Mouse (Mus musculus) heart, postnatal 0 days (tissue): ENCODE data around the gene Map7. TPM values are rescaled to one million over a fixed set of nuclear protein-coding genes. Genes with fewer than 3 reads are reported as not detected.
A peak's percentile ranks its signal among the peaks of the same experiment; 100 is the strongest.

ENCODE experiments used
- ATAC-seq: fragments of 200-750 bp; cut with Nextera tagmentation; 2 replicates; pipeline ENCODE4 v1.8.0; 2017; ENCODE audit warnings: low read depth, moderate number of reproducible peaks, moderate library complexity; ENCODE audit not compliant: insufficient read depth
- DNase-seq: peaks from one replicate; pipeline ENCODE4 v3.0.0-alpha.2; 2016; ENCODE audit warnings: low spot score
- H3K27ac ChIP-seq: fragments of 300-500 bp; sonication (generic); 2 replicates; pipeline ENCODE4 v1.5.1; 2014; ENCODE audit warnings: low read depth, mild to moderate bottlenecking
- H3K27me3 ChIP-seq: fragments of 300-500 bp; sonication (generic); 2 replicates; pipeline ENCODE4 v1.6.1; 2014; ENCODE audit warnings: low read length, mixed read lengths; ENCODE audit not compliant: control insufficient read depth, insufficient read depth
- H3K36me3 ChIP-seq: fragments of 300-500 bp; sonication (generic); replicated peaks from 2 replicates; pipeline ENCODE4 v1.6.1; 2014; ENCODE audit warnings: low read length, mixed read lengths; ENCODE audit not compliant: control insufficient read depth, insufficient read depth
- H3K4me1 ChIP-seq: fragments of 300-500 bp; sonication (generic); 2 replicates; pipeline ENCODE4 v1.6.1; 2014; ENCODE audit warnings: antibody characterized with exemption; ENCODE audit not compliant: control insufficient read depth, insufficient read depth
- H3K4me2 ChIP-seq: fragments of 300-500 bp; sonication (generic); 2 replicates; pipeline ENCODE4 v1.6.1; 2014; ENCODE audit warnings: low read depth, mild to moderate bottlenecking, low read length, moderate library complexity
- H3K4me3 ChIP-seq: fragments of 300-500 bp; sonication (generic); 2 replicates; pipeline ENCODE4 v1.5.1; 2014; ENCODE audit warnings: low read depth, low read length
- H3K9ac ChIP-seq: fragments of 300-500 bp; sonication (generic); replicated peaks from 2 replicates; pipeline ENCODE4 v1.6.1; 2014; ENCODE audit warnings: low read depth, low read length, mixed read lengths
- H3K9me3 ChIP-seq: fragments of 300-500 bp; sonication (generic); replicated peaks from 2 replicates; pipeline ENCODE4 v1.6.1; 2016; ENCODE audit warnings: low read length; ENCODE audit not compliant: control insufficient read depth
- CTCF ChIP-seq: IDR thresholded peaks from 2 replicates; pipeline ENCODE4 v1.5.1; 2016; ENCODE audit warnings: antibody characterized with exemption, control low read depth, low read depth
- EP300 ChIP-seq: IDR thresholded peaks from 2 replicates; pipeline ENCODE4 v1.6.1; 2016; ENCODE audit warnings: antibody characterized with exemption, low read depth
- WGBS: fragments of 180-500 bp; shearing (Covaris S2); extraction: QIAGEN DNeasy Blood & Tissue Kit; methylation state at CpG from one replicate; pipeline ENCODE4 v1.1.7; 2014; 5-methylcytosine and 5-hydroxymethylcytosine counted together
- polyA plus RNA-seq: library from polyadenylated mRNA; unstranded; fragments of >200 nt; fragmentation: Nextera tagmentation; extraction: Ambion mirVana; gene quantifications from 2 replicates; pipeline ENCODE4 v1.2.1, GENCODE M21; 2015
- total RNA-seq: library from RNA; depleted of rRNA; stranded (reverse); fragments of >200 nt; gene quantifications from 2 replicates; pipeline ENCODE4 v1.2.3, GENCODE M21; 2014; ENCODE audit warnings: low replicate concordance

Gene Map7
- total and polyA plus RNA-seq, 2 experiments from 2014 or later = 5.9 to 7.5 TPM

DNA sequence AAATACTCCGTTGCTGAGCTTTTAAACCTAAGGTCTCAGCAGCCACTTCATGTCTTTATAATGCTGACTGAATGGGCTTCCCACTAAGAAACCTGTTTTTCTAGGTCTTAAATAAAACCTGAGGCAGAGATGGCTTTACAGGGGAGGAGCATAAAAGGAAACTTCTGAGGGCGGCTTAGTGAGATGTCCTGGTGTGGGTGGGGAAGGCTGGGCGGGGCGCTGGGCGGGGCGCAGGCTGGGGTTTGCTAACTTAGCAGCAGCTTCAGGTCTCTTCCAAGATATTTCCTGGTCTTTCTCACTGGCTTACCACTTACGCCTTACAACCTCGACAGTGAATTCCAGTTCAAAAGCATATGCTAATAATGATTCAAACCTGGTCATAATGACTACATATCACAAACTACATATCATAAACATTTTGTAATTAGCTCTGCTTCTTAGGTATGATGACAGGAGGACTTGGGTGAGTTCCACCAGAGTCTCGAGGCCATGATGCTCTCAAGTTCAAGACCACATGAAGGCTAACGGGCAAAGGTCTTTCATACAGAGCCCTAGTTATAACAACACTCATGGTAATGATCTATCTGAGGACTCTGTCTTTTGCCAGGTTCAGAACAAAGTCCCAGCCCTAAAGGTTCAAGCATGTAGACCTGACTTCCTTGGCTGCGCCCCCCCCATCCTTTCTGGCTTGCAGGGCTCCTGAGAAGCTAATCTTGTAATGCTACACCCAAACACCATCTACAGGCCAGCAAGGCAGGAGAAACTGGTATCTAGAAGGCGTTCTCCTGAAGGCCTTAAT, 30.7 kb downstream of the Map7 start:
- TF ChIP-seq EP300 (no peak), CTCF (no peak)
- no peaks in the 10 kb centered on the region for H3K27me3 ChIP-seq
- H3K4me1 ChIP-seq = peaks cover 18% of the 10 kb centered on the region
- H3K9ac ChIP-seq = no peak overlapping the region
- H3K4me3 ChIP-seq = no peak overlapping the region
- no peak overlapping the region for H3K4me2 ChIP-seq
- no peak overlapping the region for H3K27ac ChIP-seq
- 50% methylated on average over 12 of the region's 12 CpGs for WGBS
- no peaks in the 10 kb centered on the region for H3K36me3 ChIP-seq
- no peak for DNase-seq
- no peak for ATAC-seq
- no peaks in the 10 kb centered on the region for H3K9me3 ChIP-seq

DNA sequence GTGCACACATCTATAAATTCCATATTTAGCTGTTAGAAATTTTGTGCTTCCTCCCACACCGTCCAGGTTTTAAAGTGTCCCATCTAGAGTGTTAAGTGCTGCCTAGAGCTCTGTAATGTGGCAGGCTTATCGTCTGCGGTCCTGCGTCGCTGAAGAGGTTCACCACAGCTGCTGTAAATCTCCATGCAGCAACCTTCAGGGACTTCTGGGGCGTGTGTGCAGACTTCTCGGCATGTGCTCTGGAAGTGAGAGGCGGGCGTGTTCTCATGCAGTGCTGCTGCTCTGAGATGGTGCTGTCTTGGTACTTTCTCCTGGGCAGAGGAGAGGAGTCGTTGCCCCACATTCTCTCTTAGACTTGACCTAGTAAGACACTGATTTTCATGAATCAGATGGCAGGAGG, 32.9 kb downstream of the Map7 start:
- no peak overlapping the region for H3K4me2 ChIP-seq
- H3K4me3 ChIP-seq = no peak overlapping the region
- peaks cover 31% of the 10 kb centered on the region for H3K4me1 ChIP-seq
- H3K9me3 ChIP-seq = no peaks in the 10 kb centered on the region
- WGBS = 21% methylated on average over 10 of the region's 10 CpGs
- DNase-seq = peak; percentile 37
- no peak overlapping the region for H3K9ac ChIP-seq
- no peaks in the 10 kb centered on the region for H3K27me3 ChIP-seq
- ATAC-seq = peak; percentile 61
- no peaks in the 10 kb centered on the region for H3K36me3 ChIP-seq
- H3K27ac ChIP-seq = no peak overlapping the region
- no peak for TF ChIP-seq CTCF
- TF ChIP-seq EP300 = no peak

DNA sequence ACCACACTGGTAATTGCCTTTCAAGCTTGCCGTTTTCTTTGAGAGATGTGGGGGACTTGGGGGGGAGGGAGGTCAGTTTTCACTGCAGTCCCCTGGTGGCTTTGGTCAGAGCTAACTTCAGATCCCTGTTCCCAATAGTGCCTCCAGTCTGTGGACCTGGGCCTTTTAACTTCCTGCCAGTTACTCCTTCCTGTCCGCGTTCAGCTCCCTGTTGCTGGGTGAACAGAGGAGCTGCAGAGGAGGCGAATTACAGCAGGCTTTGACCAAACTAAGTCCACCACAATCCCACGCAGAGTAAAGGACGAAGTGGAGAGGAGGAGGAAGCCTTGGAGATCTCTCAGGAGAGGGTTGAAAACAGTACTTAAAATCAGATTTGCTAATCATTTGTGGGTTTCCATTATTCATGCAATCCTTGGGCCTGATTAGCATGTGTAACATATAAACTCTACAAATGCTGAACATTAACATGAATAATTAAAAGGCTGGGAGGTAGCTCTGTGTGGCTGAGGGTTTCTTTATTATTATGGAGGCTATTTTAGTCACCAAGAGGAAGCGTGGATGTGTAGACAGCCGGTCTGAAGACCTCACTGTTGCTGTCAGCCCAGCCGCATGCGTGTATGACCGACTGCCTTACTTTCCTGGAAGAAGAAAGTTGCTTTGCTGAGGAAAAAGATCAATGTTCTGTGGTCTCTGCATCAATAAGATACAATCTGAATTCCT, 33.6 kb downstream of the Map7 start:
- Histone ChIP-seq H3K4me3 (no peak overlapping the region), H3K9me3 (no peaks in the 10 kb centered on the region), H3K9ac (no peak overlapping the region), H3K27me3 (no peaks in the 10 kb centered on the region), H3K27ac (no peak overlapping the region), H3K36me3 (no peaks in the 10 kb centered on the region), H3K4me1 (peaks cover 31% of the 10 kb centered on the region), H3K4me2 (no peak overlapping the region)
- DNase-seq = no peak
- 38% methylated on average over 11 of the region's 11 CpGs for WGBS
- TF ChIP-seq EP300 = no peak
- TF ChIP-seq CTCF = no peak
- no peak for ATAC-seq

DNA sequence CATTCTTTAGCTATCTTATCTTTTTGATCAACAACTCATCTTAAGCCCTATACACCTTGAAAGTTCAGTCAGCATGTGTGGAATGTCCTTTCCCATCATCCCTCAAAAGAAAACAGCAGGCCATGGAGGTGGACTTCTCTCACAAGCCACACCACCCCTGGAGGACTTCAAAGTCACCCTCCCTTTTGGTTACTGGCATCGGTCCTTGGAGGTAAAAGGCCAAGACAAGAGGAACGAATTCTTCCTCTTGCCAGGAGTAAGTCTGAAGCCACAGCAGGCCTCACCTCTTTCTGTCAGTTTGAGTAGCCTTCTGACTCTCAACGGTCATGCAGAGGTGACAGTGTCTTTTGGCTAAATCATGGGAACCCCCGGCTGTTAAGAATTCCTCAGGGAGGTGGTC, 36.1 kb downstream of the Map7 start:
- no peak overlapping the region for H3K27ac ChIP-seq
- no peak for ATAC-seq
- no peak for TF ChIP-seq CTCF
- TF ChIP-seq EP300 = no peak

DNA sequence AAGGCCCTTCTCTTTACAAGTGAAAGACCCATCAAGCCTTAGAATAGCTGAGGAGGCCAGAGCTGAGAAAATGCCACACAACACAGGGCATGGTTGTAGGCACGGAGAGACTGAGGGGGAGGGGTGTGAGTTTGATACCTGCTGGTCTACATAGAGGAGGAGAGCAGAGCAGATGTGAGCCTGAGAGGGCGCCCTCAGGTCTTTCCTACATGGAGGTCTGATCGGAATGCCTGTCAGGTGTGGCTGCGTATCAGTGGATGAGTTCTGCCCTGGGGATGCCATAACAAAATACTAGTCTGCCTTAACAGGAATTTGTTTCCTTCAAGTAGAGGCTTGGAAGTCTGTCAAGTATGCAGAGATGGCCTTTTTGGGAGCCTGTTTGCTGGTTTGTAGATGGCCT, 37.0 kb downstream of the Map7 start:
- H3K36me3 ChIP-seq = no peaks in the 10 kb centered on the region
- peak overlapping the region; percentile 12; the same call in 1 of the 2 replicates for H3K27ac ChIP-seq
- no peaks in the 10 kb centered on the region for H3K27me3 ChIP-seq
- H3K4me2 ChIP-seq = no peak overlapping the region
- DNase-seq (no peak), ATAC-seq (peak; percentile 50)
- no peak overlapping the region for H3K9ac ChIP-seq
- no peak overlapping the region for H3K4me3 ChIP-seq
- H3K4me1 ChIP-seq = peaks cover 27% of the 10 kb centered on the region
- no peaks in the 10 kb centered on the region for H3K9me3 ChIP-seq
- TF ChIP-seq CTCF (no peak), EP300 (no peak)
- WGBS = 53% methylated on average over 4 of the region's 4 CpGs

More for the DNA sequence above, 36.1 kb downstream of the Map7 start:
- WGBS = 68% methylated on average over 4 of the region's 4 CpGs
- Histone ChIP-seq H3K36me3 (no peaks in the 10 kb centered on the region), H3K27me3 (no peaks in the 10 kb centered on the region), H3K9ac (no peak overlapping the region), H3K9me3 (no peaks in the 10 kb centered on the region), H3K4me1 (peaks cover 27% of the 10 kb centered on the region), H3K4me2 (no peak overlapping the region), H3K4me3 (no peak overlapping the region)
- no peak for DNase-seq
